Mouse (Mus musculus): ENCODE results near the gene Flnb. TPM values are rescaled to one million over a fixed set of nuclear protein-coding genes. Genes with fewer than 3 reads are reported as not detected.

Gene Flnb
- polyA plus RNA-seq, 1 experiment from 2014 or later, result 6.8 TPM

- H3K36me3 ChIP-seq (ENCODE audit: control insufficient read depth, insufficient read depth, low read length), result peaks cover 64% of the 10 kb centered on the region
- H3K9ac ChIP-seq (ENCODE audit: low read length), result peak overlapping the region; percentile 32
- ATAC-seq (peak; percentile 78), DNase-seq (ENCODE audit: low spot score) (peak; percentile 87)
- peak overlapping the region; percentile 25; the same call in 1 of the 2 replicates for H3K4me2 ChIP-seq (ENCODE audit: low read length)
- peaks cover 22% of the 10 kb centered on the region for H3K4me1 ChIP-seq (ENCODE audit: control insufficient read depth, insufficient read depth, low read length)
- H3K27ac ChIP-seq (ENCODE audit: low read depth, low read length), result peak overlapping the region; percentile 87
- WGBS, result 19% methylated on average over 11 of the region's 11 CpGs
- H3K4me3 ChIP-seq (ENCODE audit: low read depth, low read length), result no peak overlapping the region
- no peaks in the 10 kb centered on the region for H3K9me3 ChIP-seq (replicated peaks; ENCODE audit: control insufficient read depth, low read length)
- H3K27me3 ChIP-seq (replicated peaks; ENCODE audit: control insufficient read depth, insufficient read depth, low read length), result no peaks in the 10 kb centered on the region
Measured at GRCm38 (mm10) chr14:7888811-7889651, 71.3 kb downstream of the Flnb start.

- Histone ChIP-seq H3K4me3 (ENCODE audit: low read depth, low read length) (no peak overlapping the region), H3K9ac (ENCODE audit: low read length) (peak overlapping the region; percentile 32; the same call in 1 of the 2 replicates), H3K36me3 (ENCODE audit: control insufficient read depth, insufficient read depth, low read length) (peaks cover 64% of the 10 kb centered on the region), H3K4me2 (ENCODE audit: low read length) (peak overlapping the region; percentile 25; the same call in 1 of the 2 replicates), H3K4me1 (ENCODE audit: control insufficient read depth, insufficient read depth, low read length) (peaks cover 22% of the 10 kb centered on the region), H3K27ac (ENCODE audit: low read depth, low read length) (peak overlapping the region; percentile 87), H3K9me3 (replicated peaks; ENCODE audit: control insufficient read depth, low read length) (no peaks in the 10 kb centered on the region), H3K27me3 (replicated peaks; ENCODE audit: control insufficient read depth, insufficient read depth, low read length) (no peaks in the 10 kb centered on the region)
- peak; percentile 59 for ATAC-seq
- 27% methylated on average over 9 of the region's 9 CpGs for WGBS
- DNase-seq (ENCODE audit: low spot score), result peak; percentile 49
Measured at GRCm38 (mm10) chr14:7889834-7890233, 72.1 kb downstream of the Flnb start.

GRCm38 (mm10) chr14:7891401-7891800, 73.6 kb downstream of the Flnb start:
- DNase-seq (ENCODE audit: low spot score), result no peak
- H3K27ac ChIP-seq (ENCODE audit: low read depth, low read length), result no peak overlapping the region
- no peak overlapping the region for H3K4me3 ChIP-seq (ENCODE audit: low read depth, low read length)
- H3K4me2 ChIP-seq (ENCODE audit: low read length), result no peak overlapping the region
- peaks cover 22% of the 10 kb centered on the region for H3K4me1 ChIP-seq (ENCODE audit: control insufficient read depth, insufficient read depth, low read length)
- H3K9me3 ChIP-seq (replicated peaks; ENCODE audit: control insufficient read depth, low read length), result no peaks in the 10 kb centered on the region
- H3K9ac ChIP-seq (ENCODE audit: low read length), result no peak overlapping the region
- no peaks in the 10 kb centered on the region for H3K27me3 ChIP-seq (replicated peaks; ENCODE audit: control insufficient read depth, insufficient read depth, low read length)
- ATAC-seq, result no peak
- peaks cover 60% of the 10 kb centered on the region for H3K36me3 ChIP-seq (ENCODE audit: control insufficient read depth, insufficient read depth, low read length)

- no peak for ATAC-seq
- H3K4me2 ChIP-seq (ENCODE audit: low read length), result no peak overlapping the region
- H3K4me3 ChIP-seq (ENCODE audit: low read depth, low read length), result no peak overlapping the region
- H3K4me1 ChIP-seq (ENCODE audit: control insufficient read depth, insufficient read depth, low read length), result no peaks in the 10 kb centered on the region
- H3K36me3 ChIP-seq (ENCODE audit: control insufficient read depth, insufficient read depth, low read length), result peaks cover 68% of the 10 kb centered on the region
- no peak for DNase-seq (ENCODE audit: low spot score)
- H3K9ac ChIP-seq (ENCODE audit: low read length), result no peak overlapping the region
- WGBS, result 91% methylated on average over 9 of the region's 9 CpGs
- no peak overlapping the region for H3K27ac ChIP-seq (ENCODE audit: low read depth, low read length)
- H3K27me3 ChIP-seq (replicated peaks; ENCODE audit: control insufficient read depth, insufficient read depth, low read length), result no peaks in the 10 kb centered on the region
- no peaks in the 10 kb centered on the region for H3K9me3 ChIP-seq (replicated peaks; ENCODE audit: control insufficient read depth, low read length)
Measured at GRCm38 (mm10) chr14:7896126-7896525, 78.4 kb downstream of the Flnb start.

- WGBS, result 98% methylated on average over 1 of the region's 1 CpGs
- H3K4me1 ChIP-seq (ENCODE audit: control insufficient read depth, insufficient read depth, low read length), result no peaks in the 10 kb centered on the region
- H3K4me3 ChIP-seq (ENCODE audit: low read depth, low read length), result no peak overlapping the region
- no peak overlapping the region for H3K27ac ChIP-seq (ENCODE audit: low read depth, low read length)
- H3K9me3 ChIP-seq (replicated peaks; ENCODE audit: control insufficient read depth, low read length), result no peaks in the 10 kb centered on the region
- ATAC-seq (no peak), DNase-seq (ENCODE audit: low spot score) (no peak)
- no peak overlapping the region for H3K4me2 ChIP-seq (ENCODE audit: low read length)
- peaks cover 65% of the 10 kb centered on the region for H3K36me3 ChIP-seq (ENCODE audit: control insufficient read depth, insufficient read depth, low read length)
- H3K9ac ChIP-seq (ENCODE audit: low read length), result no peak overlapping the region
- H3K27me3 ChIP-seq (replicated peaks; ENCODE audit: control insufficient read depth, insufficient read depth, low read length), result no peaks in the 10 kb centered on the region
Measured at GRCm38 (mm10) chr14:7896699-7897098, 78.9 kb downstream of the Flnb start.

GRCm38 (mm10) chr14:7899986-7900385, 82.2 kb downstream of the Flnb start:
- no peak for ATAC-seq
- H3K27ac ChIP-seq (ENCODE audit: low read depth, low read length), result no peak overlapping the region
- H3K27me3 ChIP-seq (replicated peaks; ENCODE audit: control insufficient read depth, insufficient read depth, low read length), result no peaks in the 10 kb centered on the region
- H3K9ac ChIP-seq (ENCODE audit: low read length), result no peak overlapping the region
- no peak for DNase-seq (ENCODE audit: low spot score)
- peaks cover 50% of the 10 kb centered on the region for H3K36me3 ChIP-seq (ENCODE audit: control insufficient read depth, insufficient read depth, low read length)
- 90% methylated on average over 3 of the region's 3 CpGs for WGBS
- no peak overlapping the region for H3K4me2 ChIP-seq (ENCODE audit: low read length)
- H3K4me1 ChIP-seq (ENCODE audit: control insufficient read depth, insufficient read depth, low read length), result no peaks in the 10 kb centered on the region
- H3K9me3 ChIP-seq (replicated peaks; ENCODE audit: control insufficient read depth, low read length), result no peaks in the 10 kb centered on the region
- no peak overlapping the region for H3K4me3 ChIP-seq (ENCODE audit: low read depth, low read length)

- Histone ChIP-seq H3K27ac (ENCODE audit: low read depth, low read length) (peak overlapping the region; percentile 14; the same call in 1 of the 2 replicates), H3K4me3 (ENCODE audit: low read depth, low read length) (no peak overlapping the region), H3K9me3 (replicated peaks; ENCODE audit: control insufficient read depth, low read length) (no peaks in the 10 kb centered on the region), H3K36me3 (ENCODE audit: control insufficient read depth, insufficient read depth, low read length) (peaks cover 54% of the 10 kb centered on the region), H3K4me1 (ENCODE audit: control insufficient read depth, insufficient read depth, low read length) (no peaks in the 10 kb centered on the region), H3K4me2 (ENCODE audit: low read length) (no peak overlapping the region), H3K27me3 (replicated peaks; ENCODE audit: control insufficient read depth, insufficient read depth, low read length) (no peaks in the 10 kb centered on the region), H3K9ac (ENCODE audit: low read length) (no peak overlapping the region)
- DNase-seq (ENCODE audit: low spot score), result peak; percentile 17
- no peak for ATAC-seq
- 73% methylated on average over 11 of the region's 11 CpGs for WGBS
Measured at GRCm38 (mm10) chr14:7900481-7901049, 82.8 kb downstream of the Flnb start.

- WGBS, result 80% methylated on average over 12 of the region's 12 CpGs
- no peak for ATAC-seq
- peaks cover 58% of the 10 kb centered on the region for H3K36me3 ChIP-seq (ENCODE audit: control insufficient read depth, insufficient read depth, low read length)
Measured at GRCm38 (mm10) chr14:7901484-7902240, 83.9 kb downstream of the Flnb start.

More at GRCm38 (mm10) chr14:7901484-7902240, 83.9 kb downstream of the Flnb start:
- Histone ChIP-seq H3K9ac (ENCODE audit: low read length) (no peak overlapping the region), H3K4me1 (ENCODE audit: control insufficient read depth, insufficient read depth, low read length) (no peaks in the 10 kb centered on the region), H3K9me3 (replicated peaks; ENCODE audit: control insufficient read depth, low read length) (no peaks in the 10 kb centered on the region), H3K4me3 (ENCODE audit: low read depth, low read length) (no peak overlapping the region), H3K27ac (ENCODE audit: low read depth, low read length) (no peak overlapping the region), H3K4me2 (ENCODE audit: low read length) (no peak overlapping the region), H3K27me3 (replicated peaks; ENCODE audit: control insufficient read depth, insufficient read depth, low read length) (no peaks in the 10 kb centered on the region)
- DNase-seq (ENCODE audit: low spot score), result no peak

Measured in forebrain, embryonic 14.5 days (tissue).